Mouse (Mus musculus) bone marrow macrophage, adult 2 months (primary cell): Measurements from ENCODE around the gene Txndc17.

Experiments
- CTCF ChIP-seq: IDR thresholded peaks from 2 replicates; pipeline ENCODE4 v1.5.1; 2012; ENCODE audit warnings: low read depth, mild to moderate bottlenecking, low read length, moderate library complexity
- POLR2A ChIP-seq: IDR thresholded peaks from 2 replicates; pipeline ENCODE4 v1.6.1; 2012; ENCODE audit warnings: mild to moderate bottlenecking, low read depth, low read length, borderline replicate concordance

GRCm38 (mm10) chr11:72163198-72163597, 44.1 kb upstream of the Txndc17 start:
- TF ChIP-seq CTCF, result no peak
- TF ChIP-seq POLR2A, result no peak
